Mouse (Mus musculus) kidney, embryonic 14.5 days (tissue): ENCODE measurements at regions not wholly inside any gene's neighbourhood (a gene's known extent, or its start where the extent isn't known, plus 50 kb on each side); places are given as distances from the start of the nearest gene placed in this dataset.
A peak's percentile ranks its signal among the peaks of the same experiment; 100 is the strongest.

Source experiments
- ATAC-seq: fragments of 200-750 bp; cut with Nextera tagmentation; 2 replicates; pipeline ENCODE4 v1.8.0; 2017; ENCODE audit warnings: moderate number of reproducible peaks, mild to moderate bottlenecking, moderate TSS enrichment, moderate library complexity; ENCODE audit not compliant: low FRiP score, low TSS enrichment
- H3K27ac ChIP-seq: fragments of 300-500 bp; sonication (generic); 2 replicates; pipeline ENCODE4 v1.5.1; 2014; ENCODE audit warnings: low read depth, mild to moderate bottlenecking, low read length, moderate library complexity, mixed read lengths
- H3K27me3 ChIP-seq: fragments of 300-500 bp; sonication (generic); 2 replicates; pipeline ENCODE4 v1.6.1; 2014; ENCODE audit warnings: mild to moderate bottlenecking, low read length; ENCODE audit not compliant: control insufficient read depth, insufficient read depth
- H3K36me3 ChIP-seq: fragments of 300-500 bp; sonication (generic); 2 replicates; pipeline ENCODE4 v1.6.1; 2014; ENCODE audit warnings: low read length, mixed read lengths; ENCODE audit not compliant: control insufficient read depth, insufficient read depth
- H3K4me1 ChIP-seq: fragments of 300-500 bp; sonication (generic); 2 replicates; pipeline ENCODE4 v1.6.1; 2014; ENCODE audit warnings: low read length, mixed read lengths; ENCODE audit not compliant: control insufficient read depth, insufficient read depth
- H3K4me2 ChIP-seq: fragments of 300-500 bp; sonication (generic); replicated peaks from 2 replicates; pipeline ENCODE4 v1.6.1; 2014; ENCODE audit warnings: low read depth, mild to moderate bottlenecking, low read length
- H3K4me3 ChIP-seq: fragments of 300-500 bp; sonication (generic); 2 replicates; pipeline ENCODE4 v1.5.1; 2014; ENCODE audit warnings: mild to moderate bottlenecking, low read length
- H3K9ac ChIP-seq: fragments of 300-500 bp; sonication (generic); 2 replicates; pipeline ENCODE4 v1.6.1; 2014; ENCODE audit warnings: low read depth, mild to moderate bottlenecking, low read length, moderate library complexity
- H3K9me3 ChIP-seq: fragments of 300-500 bp; sonication (generic); 2 replicates; pipeline ENCODE4 v1.6.1; 2016; ENCODE audit warnings: low read length; ENCODE audit not compliant: control insufficient read depth
- WGBS: fragments of 180-500 bp; shearing (Covaris S2); extraction: QIAGEN DNeasy Blood & Tissue Kit; methylation state at CpG from one replicate; pipeline ENCODE4 v1.1.7; 2014; 5-methylcytosine and 5-hydroxymethylcytosine counted together

- H3K27me3 ChIP-seq, result no peaks in the 10 kb centered on the region
- H3K9me3 ChIP-seq, result no peaks in the 10 kb centered on the region
- H3K36me3 ChIP-seq, result no peaks in the 10 kb centered on the region
- no peak overlapping the region for H3K4me2 ChIP-seq
- H3K4me1 ChIP-seq, result no peaks in the 10 kb centered on the region
- no peak overlapping the region for H3K9ac ChIP-seq
- 83% methylated on average over 13 of the region's 13 CpGs for WGBS
- H3K4me3 ChIP-seq, result no peak overlapping the region
- H3K27ac ChIP-seq, result no peak overlapping the region
- no peak for ATAC-seq
These were observed 223.0 kb downstream of the Suds3 start for GRCm38 (mm10) chr5:116892877-116893276.

GRCm38 (mm10) chr5:116889224-116889623 lies 226.7 kb downstream of the Suds3 start:
- ATAC-seq, result no peak; the same call in 1 of the 2 replicates
- no peaks in the 10 kb centered on the region for H3K9me3 ChIP-seq
- no peak overlapping the region for H3K4me2 ChIP-seq
- no peak overlapping the region for H3K9ac ChIP-seq
- H3K27me3 ChIP-seq, result no peaks in the 10 kb centered on the region
- no peaks in the 10 kb centered on the region for H3K36me3 ChIP-seq
- no peak overlapping the region for H3K4me3 ChIP-seq
- no peak overlapping the region for H3K27ac ChIP-seq
- H3K4me1 ChIP-seq, result no peaks in the 10 kb centered on the region
- 17% methylated on average over 12 of the region's 12 CpGs for WGBS

GRCm38 (mm10) chr5:116886181-116887136 lies 229.5 kb downstream of the Suds3 start:
- Histone ChIP-seq H3K36me3 (no peaks in the 10 kb centered on the region), H3K9me3 (no peaks in the 10 kb centered on the region), H3K27ac (no peak overlapping the region), H3K4me3 (no peak overlapping the region), H3K27me3 (no peaks in the 10 kb centered on the region), H3K9ac (no peak overlapping the region), H3K4me2 (peak overlapping the region; percentile 16; the same call in 1 of the 2 replicates), H3K4me1 (no peaks in the 10 kb centered on the region)
- WGBS, result 37% methylated on average over 23 of the region's 23 CpGs
- ATAC-seq, result peak; percentile 59; the same call in 1 of the 2 replicates

DNA sequence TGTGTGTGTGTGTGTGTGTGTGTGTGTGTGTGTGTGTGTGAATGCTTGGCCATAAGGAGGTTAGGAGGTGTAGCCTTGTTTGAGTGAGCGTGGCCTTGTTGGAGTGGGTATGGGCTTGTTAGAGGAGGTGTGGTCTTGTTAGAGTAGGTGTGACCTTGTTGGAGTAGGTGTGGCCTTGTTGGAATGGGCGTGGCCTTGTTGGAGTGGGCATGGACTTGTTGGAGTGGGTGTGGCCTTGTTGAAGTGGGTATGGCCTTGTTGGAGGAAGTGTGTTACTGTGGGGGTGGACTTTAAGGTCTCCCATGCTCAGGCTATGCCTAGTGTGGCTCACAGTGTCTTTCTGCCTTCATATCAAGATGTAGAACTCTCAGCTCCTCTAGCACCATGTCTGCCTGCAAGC lies 236.2 kb downstream of the Suds3 start:
- no peak overlapping the region for H3K27ac ChIP-seq
- WGBS, result 67% methylated on average over 2 of the region's 2 CpGs
- no peak overlapping the region for H3K4me2 ChIP-seq
- no peaks in the 10 kb centered on the region for H3K36me3 ChIP-seq
- no peak overlapping the region for H3K4me3 ChIP-seq
- H3K27me3 ChIP-seq, result no peaks in the 10 kb centered on the region
- H3K9ac ChIP-seq, result no peak overlapping the region
- H3K4me1 ChIP-seq, result no peaks in the 10 kb centered on the region
- ATAC-seq, result no peak
- no peaks in the 10 kb centered on the region for H3K9me3 ChIP-seq

GRCm38 (mm10) chr5:116874941-116875340 lies 241.0 kb downstream of the Suds3 start:
- no peak overlapping the region for H3K27ac ChIP-seq
- WGBS, result 84% methylated on average over 2 of the region's 2 CpGs
- H3K4me2 ChIP-seq, result no peak overlapping the region
- no peaks in the 10 kb centered on the region for H3K9me3 ChIP-seq
- no peak overlapping the region for H3K9ac ChIP-seq
- no peak overlapping the region for H3K4me3 ChIP-seq
- ATAC-seq, result no peak
- H3K4me1 ChIP-seq, result no peaks in the 10 kb centered on the region
- H3K27me3 ChIP-seq, result no peaks in the 10 kb centered on the region
- no peaks in the 10 kb centered on the region for H3K36me3 ChIP-seq

DNA sequence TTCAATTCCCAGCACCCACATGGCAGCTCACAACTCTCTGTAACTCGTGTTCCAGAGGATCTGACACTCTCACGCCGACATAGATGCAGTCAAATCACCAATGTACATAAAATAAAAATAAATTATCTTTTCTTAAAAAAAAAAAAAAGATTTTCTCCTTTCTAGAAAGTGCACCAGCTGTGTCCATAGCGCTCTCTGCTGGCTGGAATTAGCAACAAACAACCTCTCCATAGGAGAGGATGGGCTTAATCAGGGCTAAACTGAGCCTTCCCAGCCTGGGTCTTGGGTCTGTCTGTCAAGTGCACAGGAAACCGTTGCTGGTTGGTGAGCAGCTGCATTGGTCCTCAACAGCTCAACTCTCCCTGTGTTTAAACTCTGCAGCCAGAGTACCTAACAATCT lies 247.8 kb downstream of the Suds3 start:
- Histone ChIP-seq H3K4me2 (no peak overlapping the region), H3K4me1 (no peaks in the 10 kb centered on the region), H3K9ac (no peak overlapping the region), H3K9me3 (no peaks in the 10 kb centered on the region), H3K36me3 (no peaks in the 10 kb centered on the region), H3K27ac (no peak overlapping the region), H3K27me3 (no peaks in the 10 kb centered on the region), H3K4me3 (no peak overlapping the region)
- ATAC-seq, result no peak
- WGBS, result 81% methylated on average over 5 of the region's 5 CpGs

GRCm38 (mm10) chr5:116864275-116864674 lies 251.6 kb downstream of the Suds3 start:
- Histone ChIP-seq H3K9me3 (no peaks in the 10 kb centered on the region), H3K27me3 (no peaks in the 10 kb centered on the region), H3K27ac (no peak overlapping the region), H3K4me2 (no peak overlapping the region), H3K4me3 (no peak overlapping the region), H3K4me1 (no peaks in the 10 kb centered on the region), H3K9ac (no peak overlapping the region), H3K36me3 (no peaks in the 10 kb centered on the region)
- no peak for ATAC-seq
- 88% methylated on average over 11 of the region's 11 CpGs for WGBS

DNA sequence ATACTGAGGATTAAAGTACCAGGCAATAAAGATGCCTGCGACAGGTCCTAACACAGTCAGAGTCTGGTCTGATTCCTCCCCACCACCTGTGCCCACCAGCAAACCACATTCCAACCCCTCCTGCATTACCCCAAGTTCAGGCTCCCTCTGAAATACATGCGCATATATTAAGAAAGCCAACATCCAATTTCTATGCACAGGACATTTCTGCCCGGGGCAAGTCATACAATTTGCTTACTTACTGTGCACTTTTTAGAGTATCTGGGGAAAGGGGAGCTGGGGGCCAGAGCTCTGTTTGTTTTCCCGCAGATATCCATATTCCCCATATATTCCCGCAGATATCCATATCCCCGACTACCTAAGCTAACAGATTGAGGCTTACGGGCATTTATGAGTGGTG lies 261.1 kb upstream of the Srrm4 start:
- Histone ChIP-seq H3K36me3 (no peaks in the 10 kb centered on the region), H3K27me3 (no peaks in the 10 kb centered on the region), H3K4me2 (no peak overlapping the region), H3K4me3 (no peak overlapping the region), H3K9me3 (0 out of 2 replicates have a peak, but pooled peaks cover 2% of the 10 kb centered on the region), H3K27ac (no peak overlapping the region), H3K9ac (no peak overlapping the region), H3K4me1 (no peaks in the 10 kb centered on the region)
- WGBS, result 77% methylated on average over 7 of the region's 7 CpGs
- no peak for ATAC-seq

DNA sequence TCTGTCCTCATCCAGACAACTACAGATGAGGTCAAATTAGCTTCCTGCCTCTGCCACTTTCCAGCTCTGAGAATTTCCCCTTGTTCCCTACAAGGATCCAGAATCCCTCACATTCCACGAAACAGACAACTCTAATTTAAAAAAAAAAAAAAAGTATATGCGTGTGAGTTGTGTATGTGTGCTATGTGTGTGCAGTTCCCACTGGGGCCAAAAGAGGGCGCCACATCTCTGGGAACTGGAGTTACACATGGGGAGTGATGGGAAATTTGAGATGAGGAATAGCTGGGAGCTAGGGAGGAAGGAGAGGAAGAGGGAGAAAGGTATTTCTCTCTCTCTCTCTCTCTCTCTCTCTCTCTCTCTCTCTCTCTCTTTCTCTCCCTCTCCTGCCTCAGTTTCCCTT lies 240.3 kb upstream of the Srrm4 start:
- Histone ChIP-seq H3K4me1 (no peaks in the 10 kb centered on the region), H3K9me3 (no peaks in the 10 kb centered on the region), H3K36me3 (no peaks in the 10 kb centered on the region), H3K9ac (no peak overlapping the region), H3K27me3 (no peaks in the 10 kb centered on the region), H3K4me2 (no peak overlapping the region), H3K27ac (no peak overlapping the region), H3K4me3 (no peak overlapping the region)
- ATAC-seq, result no peak
- 79% methylated on average over 3 of the region's 3 CpGs for WGBS
